In genomic region chr14:25187715-25188114, GRCm38 (mm10) we compare ENCODE assay signal across 11 mouse cellular contexts.
DNase-seq lines count a peak whose midpoint lies in the region; ATAC-seq and TF ChIP-seq lines count a peak whose summit lies in the region.
"Had no signal": no experiment of that assay in that cellular context is flagged by ENCODE, and none has a peak within 500 bp of the region (broad histone marks: within the 10 kb centered on the region; RNA-seq: fewer than 3 reads in every experiment).

No protein-coding gene starts in this region.

- no peak overlapping the region for H3K9ac ChIP-seq in midbrain, postnatal 0 days (replicated peaks; ENCODE audit: low read length, poor library complexity, severe bottlenecking)
- H3K9ac ChIP-seq: neural tube, embryonic 13.5 days; stomach, embryonic 15.5 days had no signal

- H3K4me2 ChIP-seq in midbrain, postnatal 0 days (ENCODE audit: low read depth, low read length, poor library complexity, severe bottlenecking): no peak overlapping the region
- H3K4me2 ChIP-seq: neural tube, embryonic 13.5 days; stomach, embryonic 15.5 days had no signal

- H3K9me3 ChIP-seq in midbrain, embryonic 10.5 days (replicated peaks): no peaks in the 10 kb centered on the region
- H3K9me3 ChIP-seq in midbrain, postnatal 0 days (ENCODE audit: low read length): peaks cover 5% of the 10 kb centered on the region; the same call in 1 of the 2 replicates
- H3K9me3 ChIP-seq: neural tube, embryonic 13.5 days; stomach, embryonic 15.5 days had no signal

- no peaks in the 10 kb centered on the region for H3K36me3 ChIP-seq in midbrain, embryonic 10.5 days
- no peaks in the 10 kb centered on the region for H3K36me3 ChIP-seq in midbrain, postnatal 0 days (ENCODE audit: insufficient read depth, low read length)
- H3K36me3 ChIP-seq: neural tube, embryonic 13.5 days; stomach, embryonic 15.5 days had no signal

- peak; percentile 25 to 50 for DNase-seq in adrenal gland, adult (ENCODE audit: inconsistent age in 2 of 2, low spot score in 1 of 2)
- DNase-seq in adrenal gland, postnatal 14 days: no peak
- no peak for DNase-seq in midbrain, embryonic 10.5 days (ENCODE audit: low spot score)
- DNase-seq in midbrain, postnatal 0 days (ENCODE audit: low spot score): no peak
- peak; percentile 41 to 60 for DNase-seq in layer of hippocampus, postnatal 10 days (ENCODE audit: low spot score in 2 of 2)
- DNase-seq in skeletal muscle tissue, adult 2 months (ENCODE audit: low read depth, low spot score): peak; percentile 27
- no peak for DNase-seq in natural killer cell, adult 2 months (ENCODE audit: low spot score in 2 of 2)
- DNase-seq in thymus, postnatal 4 days: no peak
- DNase-seq: kidney, adult 8-10 months had no signal

- peaks cover 21% of the 10 kb centered on the region for H3K27me3 ChIP-seq in midbrain, embryonic 10.5 days (ENCODE audit: low read depth, poor library complexity, severe bottlenecking)
- H3K27me3 ChIP-seq in midbrain, postnatal 0 days (ENCODE audit: insufficient read depth, low read length): no peaks in the 10 kb centered on the region
- H3K27me3 ChIP-seq: stomach, embryonic 15.5 days had no signal

- H3K4me3 ChIP-seq in midbrain, embryonic 10.5 days: no peak overlapping the region
- no peak overlapping the region for H3K4me3 ChIP-seq in midbrain, postnatal 0 days (ENCODE audit: low read depth, low read length)
- H3K4me3 ChIP-seq: neural tube, embryonic 13.5 days; stomach, embryonic 15.5 days had no signal

- no peak for TF ChIP-seq CTCF in midbrain, postnatal 0 days (IDR thresholded peaks at IDR 0.05)

- peaks cover 29% of the 10 kb centered on the region for H3K4me1 ChIP-seq in midbrain, embryonic 10.5 days
- H3K4me1 ChIP-seq in midbrain, postnatal 0 days (ENCODE audit: insufficient read depth, low read length): peaks cover 10% of the 10 kb centered on the region; the same call in 1 of the 2 replicates

- no peak for ATAC-seq in midbrain, postnatal 0 days (ENCODE audit: low FRiP score)

- WGBS in midbrain, embryonic 10.5 days: 91% methylated on average over 5 of the region's 5 CpGs
- WGBS in midbrain, postnatal 0 days: 90% methylated on average over 5 of the region's 5 CpGs

- H3K27ac ChIP-seq in midbrain, embryonic 10.5 days (replicated peaks): 0 out of 2 replicates have a peak overlapping the region, but pooled peaks have one; percentile 14
- H3K27ac ChIP-seq in midbrain, postnatal 0 days (ENCODE audit: low read depth, low read length): no peak overlapping the region
- H3K27ac ChIP-seq: neural tube, embryonic 13.5 days had no signal

Comparison
In these comparisons a context has a peak if more than half of its experiments do, and no peak if none do; other contexts are left out.
1. DNase-seq: peak in adrenal gland, adult (2 of 2), layer of hippocampus, postnatal 10 days (2 of 2) and skeletal muscle tissue, adult 2 months (single experiment); none in adrenal gland, postnatal 14 days (single experiment), midbrain, embryonic 10.5 days (single experiment), midbrain, postnatal 0 days (single experiment), natural killer cell, adult 2 months (0 of 2) and thymus, postnatal 4 days (single experiment).